Mouse (Mus musculus) lung, postnatal 0 days (tissue): ENCODE results near the gene Samd4b.

Source experiments
- CTCF ChIP-seq: IDR thresholded peaks from 2 replicates; pipeline ENCODE4 v1.5.1; 2016; ENCODE audit warnings: antibody characterized with exemption, mild to moderate bottlenecking
- EP300 ChIP-seq: IDR thresholded peaks from 2 replicates; pipeline ENCODE4 v1.6.1; 2016; ENCODE audit warnings: antibody characterized with exemption, mild to moderate bottlenecking, control low read depth

GRCm38 (mm10) chr7:28401030-28401429, 196.9 kb downstream of the Samd4b start:
- no peak for TF ChIP-seq CTCF
- TF ChIP-seq EP300: no peak
